Mouse (Mus musculus): Measurements from ENCODE around the gene B4galt2.

B4galt2 gene

DNA sequence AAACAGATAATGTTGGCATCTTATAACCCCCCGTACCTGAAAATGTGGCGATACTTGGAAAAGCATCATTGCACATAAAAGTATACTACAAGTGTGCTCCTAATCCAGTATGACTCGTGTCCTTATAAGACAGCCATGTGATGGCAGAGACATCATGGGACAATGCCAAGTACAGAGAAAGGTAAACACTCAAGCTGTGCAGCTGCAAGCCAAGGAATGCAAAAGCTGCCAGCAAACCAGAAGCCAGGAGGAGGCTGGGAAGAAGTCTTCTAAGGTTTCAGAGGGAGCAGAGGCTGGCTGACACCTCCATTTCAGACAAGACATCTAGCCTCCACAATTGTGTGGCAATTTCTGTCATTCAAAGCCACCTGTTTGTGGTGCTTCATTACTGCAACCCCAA, 22.9 kb upstream of the B4galt2 start:
- no peak for DNase-seq (ENCODE audit: low read depth)

DNA sequence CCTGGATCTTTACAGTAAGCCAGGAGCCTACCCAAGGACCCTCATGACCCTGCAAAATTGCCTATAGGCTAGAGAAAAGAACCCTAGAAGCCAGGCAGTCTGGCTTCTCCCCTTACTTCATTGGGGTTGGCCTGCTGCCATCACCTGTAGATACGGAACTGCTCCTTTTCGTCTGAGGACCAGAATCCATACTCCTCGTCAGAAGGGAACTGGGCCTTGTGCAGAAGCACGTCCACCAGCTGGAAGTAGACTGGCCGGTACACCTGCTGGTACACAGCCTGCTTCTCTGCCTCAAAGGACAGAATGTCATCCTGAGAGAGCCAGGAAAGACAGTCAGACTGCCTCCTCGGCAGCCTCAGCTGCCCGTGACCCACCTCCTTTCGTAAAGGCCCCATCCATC, 21.5 kb upstream of the B4galt2 start:
- no peak for DNase-seq (ENCODE audit: low read depth)

- DNase-seq (ENCODE audit: low read depth): no peak
Observed at GRCm38 (mm10) chr4:117904094-117904493, 20.8 kb upstream of the B4galt2 start.

DNA sequence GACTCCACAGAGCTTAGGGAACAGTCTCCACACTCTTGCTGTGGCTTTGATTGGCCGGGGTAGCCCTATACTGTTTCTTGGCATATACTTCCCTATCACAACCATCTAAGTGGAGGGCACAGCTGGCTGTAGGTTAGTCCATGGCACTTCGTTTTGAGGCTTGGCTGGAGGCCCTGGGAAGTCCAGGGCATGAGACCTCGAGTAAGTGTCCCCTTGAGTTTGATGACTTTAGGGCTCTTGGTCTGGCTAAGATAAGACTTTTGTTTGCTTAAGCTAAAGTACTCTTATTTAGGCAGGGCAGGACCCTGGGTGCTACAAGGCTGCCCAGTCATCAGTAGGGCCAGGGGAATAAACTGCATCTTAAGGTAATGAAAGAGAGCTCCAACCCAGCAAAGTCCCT, 14.8 kb upstream of the B4galt2 start:
- DNase-seq (ENCODE audit: low read depth): no peak

GRCm38 (mm10) chr4:117896031-117896430, 12.7 kb upstream of the B4galt2 start:
- DNase-seq (ENCODE audit: low read depth): no peak

DNA sequence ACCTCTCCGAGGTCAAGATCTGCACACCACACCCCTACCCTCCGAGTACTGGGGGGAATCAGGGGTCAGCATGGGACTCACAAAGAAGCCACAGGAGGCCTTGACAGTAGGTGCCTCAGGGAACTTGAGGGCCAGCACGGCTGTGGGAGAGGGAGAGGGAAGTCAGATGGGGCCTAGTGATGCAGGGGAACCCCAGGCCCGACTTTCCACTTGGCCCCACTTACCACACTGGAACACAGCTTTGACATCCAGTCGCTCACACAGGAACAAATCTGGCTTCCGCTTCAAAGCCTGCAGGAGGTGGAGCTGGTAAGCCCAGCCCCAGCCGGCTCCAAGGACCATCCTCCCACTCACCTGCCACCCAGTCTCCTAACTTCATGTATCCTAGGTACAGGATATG, 12.1 kb upstream of the B4galt2 start:
- no peak for DNase-seq (ENCODE audit: low read depth)

DNA sequence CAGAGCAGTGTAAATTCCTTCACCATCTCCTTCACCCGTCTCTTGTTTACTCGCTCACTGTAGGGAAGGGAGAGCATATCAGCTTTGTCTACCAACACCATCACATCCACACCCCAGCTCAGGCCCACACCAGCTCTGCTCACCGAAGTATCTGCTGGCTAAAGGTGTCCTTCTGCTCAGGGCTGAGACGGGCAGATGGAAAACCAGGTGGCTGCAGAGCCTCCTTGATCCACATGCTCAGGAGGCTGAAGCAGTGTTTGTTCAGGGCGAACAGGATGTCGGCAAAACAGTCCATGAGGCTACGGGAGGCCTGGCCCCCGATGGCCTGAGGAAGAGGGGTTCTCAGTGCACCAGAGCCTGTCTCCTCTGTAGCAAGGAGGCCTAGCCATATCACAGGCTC, 11.3 kb upstream of the B4galt2 start:
- DNase-seq (ENCODE audit: low read depth): no peak

DNA sequence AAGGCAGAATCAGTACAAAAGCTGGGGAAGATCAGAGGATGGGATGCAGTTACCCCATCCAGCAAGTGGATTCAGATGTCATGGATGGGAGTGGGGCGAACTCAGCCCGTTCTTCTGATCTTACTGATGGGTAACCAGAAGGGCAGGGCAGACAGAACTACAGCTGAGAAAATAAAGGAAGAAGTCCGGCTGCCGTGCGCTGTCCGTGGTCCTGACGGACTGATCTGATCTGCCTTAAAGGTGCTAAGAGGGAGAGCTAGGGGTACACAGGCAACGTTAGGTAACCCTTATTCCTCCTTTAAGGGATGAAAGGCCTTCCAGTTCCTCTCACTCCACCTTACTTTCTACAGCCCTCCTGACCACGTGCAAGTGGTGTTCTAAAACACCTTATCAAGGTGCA, 10.1 kb upstream of the B4galt2 start:
- DNase-seq (ENCODE audit: low read depth): peak; percentile 61

- peak; percentile 78 for DNase-seq (ENCODE audit: low read depth)
Observed at GRCm38 (mm10) chr4:117891738-117892161, 8.5 kb upstream of the B4galt2 start, which contains the start of gene Dph2. Gene Dph2, minus strand, starts transcription at chr4:117892032.

DNA sequence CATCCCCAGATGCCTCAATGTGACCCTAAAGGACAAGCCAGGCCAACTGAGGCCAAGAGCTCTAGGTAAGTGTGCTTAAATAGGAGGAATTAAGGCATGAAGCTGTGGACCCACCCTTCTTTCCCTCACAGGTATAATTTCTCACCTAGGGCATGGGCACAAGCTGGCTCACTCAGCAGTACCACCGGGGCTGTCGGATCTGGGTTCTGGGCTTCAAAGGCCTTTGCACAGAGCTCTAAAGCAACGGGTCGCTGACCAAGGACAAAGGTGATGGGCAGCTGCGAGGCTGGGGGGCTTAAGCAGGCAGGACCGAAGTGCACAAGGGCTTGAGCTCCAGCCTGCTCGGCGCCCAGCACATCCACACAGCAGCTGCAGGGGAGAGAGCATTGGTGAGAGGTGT, 7.5 kb upstream of the B4galt2 start:
- no peak for DNase-seq (ENCODE audit: low read depth)

- DNase-seq (ENCODE audit: low read depth): no peak
Observed at GRCm38 (mm10) chr4:117890031-117890430, 6.7 kb upstream of the B4galt2 start.

DNA sequence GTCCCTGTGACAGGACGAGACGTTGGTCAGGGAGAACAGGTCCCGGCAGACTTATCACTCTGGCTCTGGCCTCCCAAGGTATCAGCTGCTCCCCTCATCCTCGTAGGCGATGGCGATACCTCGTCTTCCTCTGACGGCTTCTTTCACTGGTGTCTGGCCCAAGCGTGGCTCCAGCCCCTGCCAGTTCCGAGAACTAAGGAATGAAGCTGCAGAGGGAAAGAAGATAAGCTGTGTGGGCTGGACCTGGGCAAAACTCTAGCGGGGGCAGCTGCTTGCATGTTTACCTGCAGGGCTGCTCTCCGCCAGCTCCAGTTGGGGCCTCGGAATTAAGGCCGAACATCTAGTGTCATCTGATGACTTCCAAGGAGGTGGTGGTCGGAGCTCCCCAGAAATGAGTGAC, 6.2 kb upstream of the B4galt2 start:
- DNase-seq (ENCODE audit: low read depth): no peak

DNA sequence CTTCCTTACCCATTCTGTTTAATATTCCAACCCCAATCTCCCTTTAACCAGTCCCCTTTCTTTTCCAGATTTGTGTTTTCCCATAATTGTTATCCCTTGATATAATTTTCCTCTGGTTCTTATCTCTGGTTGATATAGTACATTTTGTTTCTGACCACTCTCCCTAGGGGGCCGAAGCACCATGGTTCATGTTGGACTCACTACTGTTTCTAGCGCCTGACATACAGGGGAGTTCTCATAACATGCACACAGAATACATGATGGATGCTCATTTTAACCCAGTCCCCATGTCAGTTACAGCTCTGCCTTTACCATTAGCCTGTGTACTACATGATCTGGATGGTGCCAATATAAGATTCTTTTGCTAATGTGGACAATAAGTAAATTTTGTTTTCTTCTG, 4.6 kb upstream of the B4galt2 start:
- DNase-seq (ENCODE audit: low read depth): no peak

- peak; percentile 76 for DNase-seq (ENCODE audit: low read depth)
Observed at GRCm38 (mm10) chr4:117887133-117887532, 3.8 kb upstream of the B4galt2 start, which contains the start of gene Atp6v0b. Gene Atp6v0b, minus strand, starts transcription at chr4:117887333.

DNA sequence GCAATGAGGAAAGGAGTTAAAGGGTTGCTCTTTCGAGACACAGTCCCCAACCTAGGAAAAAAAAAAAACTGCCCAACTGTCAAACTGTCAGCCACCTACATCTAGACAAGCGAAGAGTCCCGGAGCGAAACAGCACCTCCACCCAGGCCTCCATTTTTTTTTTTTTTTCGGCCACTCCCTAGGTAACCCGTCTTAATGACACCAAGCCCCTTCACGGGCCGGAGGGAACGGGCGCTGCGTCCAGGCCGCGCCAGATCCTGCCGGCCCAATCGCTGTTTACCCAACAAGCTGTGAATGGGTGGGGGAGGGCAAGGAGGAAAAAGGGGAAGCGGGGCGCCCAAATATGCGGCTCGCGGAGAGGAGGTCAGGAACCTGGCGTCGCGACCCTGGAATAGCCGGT, 3.4 kb upstream of the B4galt2 start:
- no peak for DNase-seq (ENCODE audit: low read depth)

GRCm38 (mm10) chr4:117885994-117886393, 2.7 kb upstream of the B4galt2 start:
- DNase-seq (ENCODE audit: low read depth): no peak

DNA sequence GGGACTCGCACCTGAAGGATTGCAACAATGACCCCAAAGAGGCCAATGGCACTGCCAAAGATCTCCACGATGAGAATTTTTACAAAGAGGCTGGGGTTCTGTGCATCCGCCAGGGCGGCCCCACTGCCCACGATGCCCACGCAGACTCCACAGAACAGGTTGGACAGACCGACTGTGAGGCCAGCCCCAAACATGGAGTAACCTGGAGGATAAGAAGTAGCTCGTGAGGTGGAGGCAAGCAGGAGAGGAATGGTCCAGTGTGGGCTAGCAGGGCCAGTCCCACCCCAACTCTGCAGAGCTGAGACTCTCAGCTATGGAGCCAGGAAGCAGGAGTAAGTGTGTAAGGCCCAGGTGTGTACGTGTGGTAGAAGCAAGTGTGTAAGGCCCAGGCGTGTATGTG, 1.8 kb upstream of the B4galt2 start:
- no peak for DNase-seq (ENCODE audit: low read depth)

DNA sequence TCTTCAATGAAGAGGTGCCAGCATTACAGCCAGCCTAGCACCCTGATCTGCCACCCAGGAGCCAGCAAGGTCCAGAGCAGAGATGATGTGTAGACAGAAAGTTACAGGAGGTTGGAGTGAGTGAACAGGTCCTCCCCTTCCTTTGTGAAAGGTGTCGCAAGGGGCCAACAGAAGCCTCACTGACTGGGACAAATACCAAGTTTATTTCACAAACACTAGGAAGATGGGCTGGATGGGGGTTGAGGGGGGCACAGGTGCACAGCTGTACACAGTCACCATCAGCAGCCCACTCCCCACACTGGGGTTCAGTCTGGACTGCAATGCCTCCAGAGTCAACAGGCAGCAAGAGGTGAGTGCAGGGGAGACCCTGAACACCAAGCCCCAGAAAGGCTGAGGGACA, 859 bp upstream of the B4galt2 start:
- no peak for DNase-seq (ENCODE audit: low read depth)

DNA sequence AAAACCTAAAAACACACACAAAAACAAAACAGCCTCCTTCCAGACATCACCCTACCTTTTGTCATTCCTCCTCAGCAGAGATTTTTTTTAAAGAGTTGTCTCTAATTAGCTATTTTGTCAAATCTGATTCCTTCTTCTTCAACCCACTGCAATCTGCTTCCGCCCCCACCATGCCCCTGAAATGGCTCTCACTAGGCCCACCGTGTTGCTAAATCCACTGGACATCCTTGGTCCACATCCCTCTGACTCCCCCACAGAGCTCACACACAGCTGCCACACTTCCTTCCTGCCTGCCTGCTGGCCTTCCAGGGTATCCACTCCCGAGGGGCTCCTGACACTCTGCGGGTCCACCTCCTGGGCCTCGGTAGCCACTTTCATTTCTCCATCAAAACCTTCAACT, 4.6 kb downstream of the B4galt2 start:
- DNase-seq (ENCODE audit: low read depth): no peak

DNA sequence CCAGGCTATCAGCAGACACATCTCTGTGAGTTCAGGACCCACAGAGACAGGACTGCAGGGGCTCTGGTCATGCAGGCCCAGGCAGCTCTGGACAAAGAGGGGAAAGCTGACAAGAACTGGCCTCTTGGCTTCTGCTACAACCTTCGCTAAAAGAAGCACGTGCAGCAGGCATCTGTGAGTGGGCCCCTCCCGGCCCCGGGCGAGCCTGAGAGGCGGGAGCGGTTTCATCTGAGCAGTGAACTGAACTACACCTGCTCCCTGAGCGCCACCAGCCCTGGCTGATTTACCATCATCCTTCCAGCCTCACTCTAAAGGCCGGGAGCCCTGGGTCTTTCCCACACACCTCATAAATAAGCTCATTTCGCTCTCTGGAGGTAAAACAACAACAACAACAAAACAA, 5.0 kb downstream of the B4galt2 start:
- no peak for DNase-seq (ENCODE audit: low read depth)

- no peak for DNase-seq (ENCODE audit: low read depth)
Observed at GRCm38 (mm10) chr4:117873615-117874014, 9.7 kb downstream of the B4galt2 start.

DNA sequence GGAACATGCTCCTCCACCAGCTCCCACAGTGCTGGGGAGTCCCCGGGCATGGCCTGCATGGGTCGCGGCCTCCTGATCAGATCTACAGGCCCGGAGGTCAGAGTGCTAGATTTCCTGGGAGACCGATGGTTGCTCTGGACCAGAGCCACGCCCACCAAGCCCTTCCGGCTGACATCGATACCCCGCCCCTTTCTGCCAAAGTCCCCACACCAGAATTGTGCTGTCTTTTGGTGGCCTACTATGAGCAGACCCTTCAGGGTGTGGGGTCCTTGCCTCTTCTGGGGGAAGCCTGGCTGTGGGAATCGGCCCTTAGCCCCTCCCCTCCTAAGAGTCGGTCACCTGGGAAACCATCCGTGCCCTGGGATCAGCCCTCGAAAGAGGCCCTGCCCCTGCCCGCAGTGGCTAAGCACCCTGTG, 10.8 kb downstream of the B4galt2 start, which contains the start of gene Ccdc24:
Gene Ccdc24 (minus strand): TSS at position 87 of the 416 bp plus-strand sequence.
- no peak for DNase-seq (ENCODE audit: low read depth)

GRCm38 (mm10) chr4:117871787-117872186, 11.5 kb downstream of the B4galt2 start:
- no peak for DNase-seq (ENCODE audit: low read depth)

- no peak for DNase-seq (ENCODE audit: low read depth)
Observed at GRCm38 (mm10) chr4:117870437-117870836, 12.8 kb downstream of the B4galt2 start.

- no peak for DNase-seq (ENCODE audit: low read depth)
Observed at GRCm38 (mm10) chr4:117869317-117869716, 14.0 kb downstream of the B4galt2 start.

Measured in c-Kit-positive CD71-negative TER-119-negative erythroid progenitor cells, embryonic 14.5 days (primary cell).